Mouse (Mus musculus) kidney, adult 2 months (tissue): ENCODE measurements at regions not wholly inside any gene's neighbourhood (a gene's known extent, or its start where the extent isn't known, plus 50 kb on each side); places are given as distances from the start of the nearest gene placed in this dataset.

ENCODE experiments used
- CTCF ChIP-seq: fragments of 200-500 bp; conservative IDR thresholded peaks from 2 replicates; pipeline ENCODE4 v1.5.1; 2011; ENCODE audit warnings: low read depth, mild to moderate bottlenecking, control low read depth, low read length, moderate library complexity, mixed read lengths; ENCODE audit not compliant: insufficient read depth, insufficient read length
- POLR2A ChIP-seq: fragments of 200-500 bp; IDR thresholded peaks from one replicate; pipeline ENCODE4 v1.6.1; 2011; ENCODE audit warnings: low read depth, low read length, control low read depth

DNA sequence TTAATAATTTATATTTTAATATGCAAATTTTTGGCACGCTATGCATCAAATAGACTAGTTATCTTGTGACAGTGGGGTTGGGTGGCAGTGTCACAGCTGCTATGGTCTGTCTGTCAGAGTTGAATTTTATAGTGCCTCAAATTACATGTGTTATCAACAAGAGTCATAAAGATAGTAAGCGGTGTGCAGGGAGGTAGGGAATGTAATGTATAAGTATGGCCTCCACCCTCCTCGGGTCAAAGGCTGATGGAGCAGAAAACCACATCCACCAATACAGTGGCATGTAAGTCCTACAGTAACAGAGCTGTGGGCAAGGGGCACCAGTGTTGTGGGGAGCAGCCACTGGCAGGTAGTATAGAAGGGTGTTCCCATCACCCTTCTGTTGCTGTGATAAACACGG is 72.9 kb downstream of the Adra2a start:
- TF ChIP-seq POLR2A (no peak), CTCF (no peak)
